Mouse (Mus musculus) heart, postnatal 25 days (tissue): ENCODE data around the gene Fam111a. TPM values are rescaled to one million over a fixed set of nuclear protein-coding genes. Genes with fewer than 3 reads are reported as not detected.
A peak's percentile ranks its signal among the peaks of the same experiment; 100 is the strongest.

Experiments used
- DNase-seq: peaks from one replicate; pipeline ENCODE4 v3.0.0; 2022; ENCODE audit warnings: low spot score
- intact Hi-C: fragments of 180-260 bp; cut with DNase I; formaldehyde crosslinking; loops from one replicate; pipeline ENCODE4 v1.15.1; 2025
- total RNA-seq, 2 experiments: library from RNA; stranded (reverse); gene quantifications; 2 replicates each; pipeline ENCODE4 v1.2.3; 2021

Gene Fam111a
- total RNA-seq, 2 experiments from 2014 or later, result 5.6 to 6.1 TPM

- no peak for DNase-seq
- intact Hi-C loops, result no loop called here
Observed at GRCm38 (mm10) chr19:12550005-12550942, 4.7 kb downstream of the Fam111a start.

- DNase-seq, result no peak
- intact Hi-C loops, result no loop called here
Observed at GRCm38 (mm10) chr19:12556293-12556692, 10.8 kb downstream of the Fam111a start.

- intact Hi-C loops, result no loop called here
- no peak for DNase-seq
Observed at GRCm38 (mm10) chr19:12558219-12558618, 12.7 kb downstream of the Fam111a start.

- DNase-seq, result no peak
- intact Hi-C loops, result no loop called here
Observed at GRCm38 (mm10) chr19:12564197-12564596, 18.7 kb downstream of the Fam111a start.

GRCm38 (mm10) chr19:12567011-12567410, 21.5 kb downstream of the Fam111a start:
- intact Hi-C loops, result no loop called here
- no peak for DNase-seq

GRCm38 (mm10) chr19:12570866-12571265, 25.3 kb downstream of the Fam111a start:
- no peak for DNase-seq
- intact Hi-C loops, result no loop called here

GRCm38 (mm10) chr19:12571687-12572086, 26.1 kb downstream of the Fam111a start:
- DNase-seq, result no peak
- intact Hi-C loops, result loop anchor here (2.0 kb wide), 1 partner anchor 15 kb away; no protein-coding TSS in a partner anchor

GRCm38 (mm10) chr19:12572614-12573265, 27.2 kb downstream of the Fam111a start:
- intact Hi-C loops, result loop anchor here (2.0 kb wide), 1 partner anchor 14 kb away; no protein-coding TSS in a partner anchor
- DNase-seq, result no peak

- intact Hi-C loops, result loop anchor here (2.0 kb wide), 1 partner anchor 13 kb away; no protein-coding TSS in a partner anchor
- DNase-seq, result peak; percentile 93
Observed at GRCm38 (mm10) chr19:12573266-12574011, 27.9 kb downstream of the Fam111a start.

GRCm38 (mm10) chr19:12574012-12574407, 28.5 kb downstream of the Fam111a start:
- no peak for DNase-seq
- intact Hi-C loops, result no loop called here

- peak; percentile 21 for DNase-seq
- intact Hi-C loops, result no loop called here
Observed at GRCm38 (mm10) chr19:12575107-12575506, 29.6 kb downstream of the Fam111a start.

- no peak for DNase-seq
- intact Hi-C loops, result no loop called here
Observed at GRCm38 (mm10) chr19:12575514-12575913, 30.0 kb downstream of the Fam111a start.

- no peak for DNase-seq
- intact Hi-C loops, result no loop called here
Observed at GRCm38 (mm10) chr19:12576639-12577038, 31.1 kb downstream of the Fam111a start.

GRCm38 (mm10) chr19:12585310-12585709, 39.8 kb downstream of the Fam111a start:
- no peak for DNase-seq
- intact Hi-C loops, result no loop called here

- DNase-seq, result peak; percentile 29
- intact Hi-C loops, result loop anchor here (1.0 to 10.0 kb wide), 6 partner anchors 43 to 230 kb away; partner anchors contain the start of genes Lpxn and Zfp91
Observed at GRCm38 (mm10) chr19:12591908-12592307, 46.4 kb downstream of the Fam111a start.

GRCm38 (mm10) chr19:12595135-12595529, 49.6 kb downstream of the Fam111a start:
- no peak for DNase-seq
- intact Hi-C loops, result loop anchor here (10.0 kb wide), 1 partner anchor 160 kb away; no protein-coding TSS in a partner anchor

GRCm38 (mm10) chr19:12595530-12596289, 50.2 kb downstream of the Fam111a start:
- peak; percentile 12 for DNase-seq
- intact Hi-C loops, result loop anchor here (10.0 kb wide), 1 partner anchor 161 kb away; no protein-coding TSS in a partner anchor

- DNase-seq, result no peak
- intact Hi-C loops, result loop anchor here (10.0 kb wide), 1 partner anchor 162 kb away; no protein-coding TSS in a partner anchor
Observed at GRCm38 (mm10) chr19:12596290-12597072, 50.9 kb downstream of the Fam111a start.
